Mouse (Mus musculus) E14TG2a.4 (cell line): ENCODE measurements around the gene Fam83b.

Experiments used
- H3K27me3 ChIP-seq: 2 replicates; pipeline ENCODE4 v1.6.1; 2014; ENCODE audit warnings: low read length, control low read depth; ENCODE audit not compliant: insufficient read depth
- H3K36me3 ChIP-seq: 2 replicates; pipeline ENCODE4 v1.6.1; 2014; ENCODE audit warnings: low read length, control low read depth; ENCODE audit not compliant: insufficient read depth
- H3K4me1 ChIP-seq: replicated peaks from 2 replicates; pipeline ENCODE4 v1.6.1; 2014; ENCODE audit warnings: low read depth, low read length, control low read depth
- H3K4me3 ChIP-seq: replicated peaks from 2 replicates; pipeline ENCODE4 v1.5.1; 2014; ENCODE audit warnings: mild to moderate bottlenecking, low read length
- H3K9me3 ChIP-seq: 2 replicates; pipeline ENCODE4 v1.6.1; 2014; ENCODE audit warnings: low read length, control low read depth
- CTCF ChIP-seq: conservative IDR thresholded peaks from 2 replicates; pipeline ENCODE4 v1.5.1; 2014; ENCODE audit warnings: low read length
- NANOG ChIP-seq: IDR thresholded peaks from 2 replicates; pipeline ENCODE4 v1.6.1; 2014; ENCODE audit warnings: borderline replicate concordance, low read length, mixed read lengths
- POU5F1 ChIP-seq: IDR thresholded peaks from 2 replicates; pipeline ENCODE4 v1.6.1; 2014; ENCODE audit warnings: low read length, borderline replicate concordance

Gene Fam83b

GRCm38 (mm10) chr9:76539271-76539670 is 27.6 kb downstream of the Fam83b start:
- no peaks in the 10 kb centered on the region for H3K36me3 ChIP-seq
- no peak for TF ChIP-seq CTCF
- no peak for TF ChIP-seq POU5F1
- no peak for TF ChIP-seq NANOG
- H3K9me3 ChIP-seq = no peaks in the 10 kb centered on the region
- 0 out of 2 replicates have a peak, but pooled peaks cover 4% of the 10 kb centered on the region for H3K4me1 ChIP-seq
- H3K27me3 ChIP-seq = no peaks in the 10 kb centered on the region
- H3K4me3 ChIP-seq = no peak overlapping the region

- Histone ChIP-seq H3K27me3 (no peaks in the 10 kb centered on the region), H3K4me3 (peak overlapping the region; percentile 73), H3K4me1 (0 out of 2 replicates have a peak, but pooled peaks cover 4% of the 10 kb centered on the region), H3K36me3 (no peaks in the 10 kb centered on the region), H3K9me3 (no peaks in the 10 kb centered on the region)
- TF ChIP-seq CTCF (no peak), NANOG (no peak)
Observed at GRCm38 (mm10) chr9:76536032-76536431, 30.9 kb downstream of the Fam83b start.

- no peaks in the 10 kb centered on the region for H3K27me3 ChIP-seq
- no peaks in the 10 kb centered on the region for H3K9me3 ChIP-seq
- TF ChIP-seq CTCF (no peak), NANOG (no peak), POU5F1 (no peak)
- H3K4me1 ChIP-seq = 0 out of 2 replicates have a peak, but pooled peaks cover 4% of the 10 kb centered on the region
- no peaks in the 10 kb centered on the region for H3K36me3 ChIP-seq
- H3K4me3 ChIP-seq = no peak overlapping the region
Observed at GRCm38 (mm10) chr9:76532403-76532802, 34.5 kb downstream of the Fam83b start.

- H3K27me3 ChIP-seq = no peaks in the 10 kb centered on the region
- TF ChIP-seq CTCF (no peak), POU5F1 (no peak), NANOG (no peak)
- H3K4me1 ChIP-seq = 0 out of 2 replicates have a peak, but pooled peaks cover 4% of the 10 kb centered on the region
- no peaks in the 10 kb centered on the region for H3K36me3 ChIP-seq
- H3K4me3 ChIP-seq = no peak overlapping the region
- H3K9me3 ChIP-seq = no peaks in the 10 kb centered on the region
Observed at GRCm38 (mm10) chr9:76531368-76531767, 35.5 kb downstream of the Fam83b start.

- no peaks in the 10 kb centered on the region for H3K9me3 ChIP-seq
- no peaks in the 10 kb centered on the region for H3K27me3 ChIP-seq
- TF ChIP-seq NANOG (no peak), POU5F1 (no peak), CTCF (no peak)
- H3K4me1 ChIP-seq = no peaks in the 10 kb centered on the region
- no peaks in the 10 kb centered on the region for H3K36me3 ChIP-seq
- no peak overlapping the region for H3K4me3 ChIP-seq
Observed at GRCm38 (mm10) chr9:76525592-76525991, 41.3 kb downstream of the Fam83b start.

GRCm38 (mm10) chr9:76523075-76523474 is 43.8 kb downstream of the Fam83b start:
- Histone ChIP-seq H3K36me3 (no peaks in the 10 kb centered on the region), H3K27me3 (no peaks in the 10 kb centered on the region), H3K4me1 (no peaks in the 10 kb centered on the region), H3K9me3 (no peaks in the 10 kb centered on the region), H3K4me3 (no peak overlapping the region)
- no peak for TF ChIP-seq NANOG
- TF ChIP-seq CTCF = no peak
- TF ChIP-seq POU5F1 = no peak

- no peaks in the 10 kb centered on the region for H3K4me1 ChIP-seq
- no peak for TF ChIP-seq NANOG
- TF ChIP-seq CTCF = no peak
- TF ChIP-seq POU5F1 = no peak
- H3K9me3 ChIP-seq = no peaks in the 10 kb centered on the region
- H3K27me3 ChIP-seq = no peaks in the 10 kb centered on the region
- H3K36me3 ChIP-seq = no peaks in the 10 kb centered on the region
- no peak overlapping the region for H3K4me3 ChIP-seq
Observed at GRCm38 (mm10) chr9:76521640-76522039, 45.3 kb downstream of the Fam83b start.

- Histone ChIP-seq H3K36me3 (no peaks in the 10 kb centered on the region), H3K9me3 (no peaks in the 10 kb centered on the region)
- TF ChIP-seq NANOG = no peak
- no peak for TF ChIP-seq POU5F1
Observed at GRCm38 (mm10) chr9:76518665-76519064, 48.3 kb downstream of the Fam83b start.

GRCm38 (mm10) chr9:76505650-76506049 is 61.3 kb downstream of the Fam83b start:
- H3K36me3 ChIP-seq = no peaks in the 10 kb centered on the region
- H3K27me3 ChIP-seq = no peaks in the 10 kb centered on the region
- no peaks in the 10 kb centered on the region for H3K9me3 ChIP-seq
- no peaks in the 10 kb centered on the region for H3K4me1 ChIP-seq
- no peak overlapping the region for H3K4me3 ChIP-seq
- TF ChIP-seq POU5F1 (no peak), CTCF (no peak), NANOG (no peak)

More at GRCm38 (mm10) chr9:76518665-76519064, 48.3 kb downstream of the Fam83b start:
- no peaks in the 10 kb centered on the region for H3K27me3 ChIP-seq
- H3K4me3 ChIP-seq = no peak overlapping the region
- no peaks in the 10 kb centered on the region for H3K4me1 ChIP-seq
